Mouse (Mus musculus): ENCODE data around the gene Prss16. TPM values are rescaled to one million over a fixed set of nuclear protein-coding genes. Genes with fewer than 3 reads are reported as not detected.

Prss16 gene
- total RNA-seq (2023), result 0.28 TPM

DNA sequence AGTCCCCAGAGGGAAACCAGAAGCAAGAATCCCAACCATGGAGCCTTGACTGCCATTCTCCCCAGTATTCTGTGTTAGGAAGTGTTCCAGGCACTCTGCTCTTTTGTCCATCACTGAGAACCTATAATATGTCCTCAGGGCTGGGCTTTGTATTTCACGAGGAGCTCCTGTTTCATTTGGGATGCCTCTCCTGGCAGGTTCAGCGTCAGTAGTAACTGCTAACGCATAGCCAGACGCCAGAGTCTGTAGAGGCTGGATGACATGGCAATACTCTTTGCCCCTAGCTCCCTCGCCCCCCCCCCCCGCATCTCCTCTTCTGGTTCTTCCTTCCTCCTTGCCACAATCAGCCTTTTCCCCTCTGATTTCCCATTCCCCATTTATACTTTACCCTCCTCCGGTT lies at the start of gene Prss16:
TSS of gene Prss16 (minus strand) at position 101 of the 400 bp plus-strand sequence.

DNA sequence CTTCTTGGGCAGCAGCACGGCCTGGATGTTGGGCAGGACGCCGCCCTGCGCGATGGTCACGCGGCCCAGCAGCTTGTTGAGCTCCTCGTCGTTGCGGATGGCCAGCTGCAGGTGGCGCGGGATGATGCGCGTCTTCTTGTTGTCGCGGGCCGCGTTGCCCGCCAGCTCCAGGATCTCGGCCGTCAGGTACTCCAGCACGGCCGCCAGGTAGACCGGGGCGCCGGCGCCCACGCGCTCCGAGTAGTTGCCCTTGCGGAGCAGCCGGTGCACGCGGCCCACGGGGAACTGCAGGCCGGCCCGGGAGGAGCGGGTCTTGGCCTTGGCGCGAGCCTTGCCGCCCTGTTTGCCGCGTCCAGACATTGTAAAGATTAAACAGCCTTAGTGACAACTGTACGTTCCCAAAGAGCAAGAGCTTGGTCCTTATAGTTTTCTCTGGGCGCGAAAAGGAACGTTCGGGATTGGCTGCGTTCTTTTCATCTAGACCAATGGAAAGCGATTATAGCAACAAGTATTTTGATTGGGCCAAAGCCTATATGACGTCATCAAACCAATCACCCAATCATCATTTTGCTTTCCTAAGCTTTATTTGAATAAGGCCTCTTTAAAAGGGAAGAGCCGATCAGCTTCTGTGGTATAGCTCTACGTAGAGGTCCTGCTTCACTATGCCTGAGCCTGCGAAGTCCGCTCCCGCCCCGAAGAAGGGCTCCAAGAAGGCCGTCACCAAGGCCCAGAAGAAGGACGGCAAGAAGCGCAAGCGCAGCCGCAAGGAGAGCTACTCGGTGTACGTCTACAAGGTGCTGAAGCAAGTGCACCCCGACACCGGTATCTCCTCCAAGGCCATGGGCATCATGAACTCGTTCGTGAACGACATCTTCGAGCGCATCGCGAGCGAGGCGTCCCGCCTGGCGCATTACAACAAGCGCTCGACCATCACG lies 33.3 kb upstream of the Prss16 start, which contains the start of the genes Hist1h2ag and Hist1h2bj:
TSS of gene Hist1h2ag (minus strand) at position 377 of the 935 bp plus-strand sequence.
TSS of gene Hist1h2bj (plus strand) at position 647 of the 935 bp plus-strand sequence.

DNA sequence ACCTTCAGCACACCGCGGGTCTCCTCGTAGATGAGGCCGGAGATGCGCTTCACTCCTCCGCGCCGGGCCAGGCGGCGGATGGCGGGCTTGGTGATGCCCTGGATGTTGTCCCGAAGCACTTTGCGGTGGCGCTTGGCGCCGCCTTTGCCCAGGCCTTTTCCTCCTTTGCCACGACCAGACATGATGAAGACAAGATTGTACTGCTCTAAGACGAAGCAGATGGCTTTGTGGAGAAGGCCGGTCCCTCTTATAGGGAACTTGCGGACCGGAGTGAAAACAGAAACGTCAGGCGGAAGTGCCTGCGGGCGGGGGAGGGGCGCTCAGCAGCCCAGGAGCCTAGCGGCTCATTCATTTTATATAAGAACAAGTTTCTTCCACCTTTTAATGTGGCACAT lies 31.6 kb upstream of the Prss16 start, which contains the start of gene Hist1h4i:
TSS of gene Hist1h4i (minus strand) at position 221 of the 395 bp plus-strand sequence.

DNA sequence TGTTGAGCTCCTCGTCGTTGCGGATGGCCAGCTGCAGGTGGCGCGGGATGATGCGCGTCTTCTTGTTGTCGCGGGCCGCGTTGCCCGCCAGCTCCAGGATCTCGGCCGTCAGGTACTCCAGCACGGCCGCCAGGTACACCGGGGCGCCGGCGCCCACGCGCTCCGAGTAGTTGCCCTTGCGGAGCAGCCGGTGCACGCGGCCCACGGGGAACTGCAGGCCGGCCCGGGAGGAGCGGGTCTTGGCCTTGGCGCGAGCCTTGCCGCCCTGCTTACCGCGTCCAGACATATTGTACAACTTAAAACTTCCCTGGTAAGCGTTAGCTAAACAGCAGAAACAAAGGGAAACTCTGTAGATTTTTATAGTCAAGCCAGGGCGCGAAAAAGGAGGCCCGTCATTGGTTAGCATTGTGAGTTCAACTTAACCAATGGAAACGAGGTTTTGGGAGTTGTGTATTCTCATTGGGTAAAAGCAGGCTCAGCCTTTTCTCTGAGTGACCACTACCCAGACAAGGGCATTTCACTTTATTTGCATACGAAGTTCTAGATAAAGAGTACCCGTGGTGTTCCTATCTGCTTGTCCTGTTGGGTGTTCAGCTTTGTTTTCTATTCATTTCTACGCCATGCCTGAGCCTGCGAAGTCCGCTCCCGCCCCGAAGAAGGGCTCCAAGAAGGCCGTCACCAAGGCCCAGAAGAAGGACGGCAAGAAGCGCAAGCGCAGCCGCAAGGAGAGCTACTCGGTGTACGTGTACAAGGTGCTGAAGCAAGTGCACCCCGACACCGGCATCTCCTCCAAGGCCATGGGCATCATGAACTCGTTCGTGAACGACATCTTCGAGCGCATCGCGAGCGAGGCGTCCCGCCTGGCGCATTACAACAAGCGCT lies 26.0 kb upstream of the Prss16 start, which contains the start of the genes Hist1h2ah and Hist1h2bk:
TSS of gene Hist1h2ah (minus strand) at position 302 of the 882 bp plus-strand sequence.
TSS of gene Hist1h2bk (plus strand) at position 604 of the 882 bp plus-strand sequence.

DNA sequence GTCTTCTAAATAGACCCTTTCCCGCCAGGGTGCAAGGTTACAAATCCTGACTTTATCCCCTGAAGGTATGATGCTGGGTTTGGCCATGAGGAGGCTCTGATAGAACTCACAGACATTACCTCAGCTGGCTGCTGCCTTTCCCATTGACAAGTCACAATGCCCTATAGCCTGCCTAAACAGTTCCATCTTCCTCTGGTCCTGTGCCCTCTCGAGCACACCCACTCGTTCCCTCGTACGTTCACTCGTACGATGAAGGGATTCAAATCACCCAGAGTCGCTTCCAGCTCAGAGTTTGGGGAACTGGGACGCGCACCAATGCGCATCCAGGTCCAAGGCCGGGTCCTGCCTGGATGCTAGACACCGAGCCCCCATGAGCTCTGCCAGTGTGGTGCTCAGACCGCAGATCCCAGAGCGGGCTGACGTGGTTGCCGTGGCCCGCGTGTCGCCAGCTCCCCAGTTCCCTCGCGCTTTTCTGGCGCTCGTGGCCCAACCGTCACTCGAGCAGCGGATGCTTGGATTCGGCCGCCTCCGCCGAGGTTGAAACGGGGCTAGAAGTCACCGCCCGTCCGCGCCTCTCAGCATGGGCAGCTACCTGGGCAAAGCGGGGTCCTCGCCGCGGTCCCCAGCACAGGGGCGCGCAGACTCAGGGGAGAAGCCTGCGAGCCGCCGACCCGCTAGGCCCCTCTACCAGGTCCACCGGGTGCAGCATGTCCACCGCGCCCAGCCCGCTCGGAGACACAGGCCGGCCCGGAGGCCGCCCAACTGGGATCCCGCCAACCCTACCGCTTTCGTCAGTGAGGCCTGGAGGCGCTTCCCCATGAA lies 28.4 kb downstream of the Prss16 start, which contains the start of gene Pom121l2:
TSS of gene Pom121l2 (plus strand) at position 214 of the 822 bp plus-strand sequence.

Other genes starting within 250 kb of the Prss16 start
- 8.9 TPM for gene Hist1h1b, start 229.1 kb downstream of the Prss16 start, total RNA-seq (2023)
- 144 TPM for gene Hist1h3i, start 226.4 kb downstream of the Prss16 start, total RNA-seq (2023)
- gene Hist1h2an, start 222.5 kb downstream of the Prss16 start, total RNA-seq (2023), result 10.1 TPM
- gene Hist1h2bp, start 222.3 kb downstream of the Prss16 start, total RNA-seq (2023), result 16.9 TPM
- gene Hist1h2bq, start 199.5 kb downstream of the Prss16 start, total RNA-seq (2023), result 74.5 TPM
- gene Hist1h2ao, start 199.3 kb downstream of the Prss16 start, total RNA-seq (2023), result 58.9 TPM
- gene Hist1h4m, start 198.0 kb downstream of the Prss16 start, total RNA-seq (2023), result 281 TPM
- gene Hist1h4n, start 177.5 kb downstream of the Prss16 start, total RNA-seq (2023), result 118 TPM
- 61.6 TPM for gene Hist1h2ap, start 176.2 kb downstream of the Prss16 start, total RNA-seq (2023)
- 74.1 TPM for gene Hist1h2br, start 176.0 kb downstream of the Prss16 start, total RNA-seq (2023)
- 0.67 TPM for gene Zfp184, start 64.6 kb downstream of the Prss16 start, total RNA-seq (2023)
- not detected for gene Pom121l2, start 28.5 kb downstream of the Prss16 start, total RNA-seq (2023)
- 27.1 TPM for gene Hist1h2ah, start 25.8 kb upstream of the Prss16 start, total RNA-seq (2023)
- gene Hist1h2bk, start 26.1 kb upstream of the Prss16 start, total RNA-seq (2023), result 16.4 TPM
- 83.9 TPM for gene Hist1h4i, start 31.6 kb upstream of the Prss16 start, total RNA-seq (2023)
- 11.8 TPM for gene Hist1h2ag, start 33.2 kb upstream of the Prss16 start, total RNA-seq (2023)
- gene Hist1h2bj, start 33.5 kb upstream of the Prss16 start, total RNA-seq (2023), result 14.2 TPM
- not detected for gene Vmn1r188, start 74.7 kb upstream of the Prss16 start, total RNA-seq (2023)
- not detected for gene Vmn1r189, start 96.1 kb upstream of the Prss16 start, total RNA-seq (2023)
- not detected for gene Vmn1r191, start 174.2 kb upstream of the Prss16 start, total RNA-seq (2023)
- gene Vmn1r192, start 181.4 kb upstream of the Prss16 start, total RNA-seq (2023), result not detected
- not detected for gene Vmn1r193, start 213.4 kb upstream of the Prss16 start, total RNA-seq (2023)
- not detected for gene Vmn1r194, start 234.5 kb upstream of the Prss16 start, total RNA-seq (2023)